Mouse (Mus musculus) heart, adult 2 months (tissue): ENCODE data around the gene Mfsd7a. TPM values are rescaled to one million over a fixed set of nuclear protein-coding genes. Genes with fewer than 3 reads are reported as not detected.

Source experiments
- DNase-seq, 2 experiments: peaks; one replicate each; pipeline ENCODE4 v3.0.0; 2021
- H3K27ac ChIP-seq: fragments of 200-600 bp; 2 replicates; pipeline ENCODE4 v1.8.1; 2022
- H3K27me3 ChIP-seq: fragments of 200-500 bp; 2 replicates; pipeline ENCODE4 v1.6.1; 2012; ENCODE audit warnings: mild to moderate bottlenecking, low read length, inconsistent platforms, mixed read lengths; ENCODE audit not compliant: control insufficient read depth, insufficient read depth
- H3K36me3 ChIP-seq: fragments of 200-500 bp; 2 replicates; pipeline ENCODE4 v1.6.1; 2012; ENCODE audit warnings: low read length, inconsistent platforms; ENCODE audit not compliant: control insufficient read depth, insufficient read depth
- H3K4me1 ChIP-seq: fragments of 200-500 bp; 2 replicates; pipeline ENCODE4 v1.6.1; 2011; ENCODE audit warnings: low read length; ENCODE audit not compliant: control insufficient read depth, insufficient read depth
- H3K4me3 ChIP-seq: fragments of 200-600 bp; 2 replicates; pipeline ENCODE4 v1.8.1; 2022
- H3K79me2 ChIP-seq: fragments of 200-500 bp; replicated peaks from 2 replicates; pipeline ENCODE4 v1.6.1; 2012; ENCODE audit warnings: mild to moderate bottlenecking, inconsistent platforms, low read length, moderate library complexity, mixed read lengths; ENCODE audit not compliant: control insufficient read depth, insufficient read depth
- H3K9ac ChIP-seq: fragments of 200-500 bp; 2 replicates; pipeline ENCODE4 v1.6.1; 2012; ENCODE audit warnings: low read depth, mild to moderate bottlenecking, control low read depth, inconsistent platforms, low read length, mixed read lengths
- CTCF ChIP-seq: fragments of 200-600 bp; IDR thresholded peaks from 2 replicates; pipeline ENCODE4 v1.8.1; 2022; ENCODE audit warnings: antibody characterized with exemption, mild to moderate bottlenecking, moderate library complexity
- EP300 ChIP-seq: fragments of 200-500 bp; IDR thresholded peaks from 2 replicates; pipeline ENCODE4 v1.6.1; 2011; ENCODE audit warnings: low read depth, low read length, control low read depth; ENCODE audit not compliant: insufficient read depth
- POLR2A ChIP-seq: fragments of 200-500 bp; IDR thresholded peaks from 2 replicates; pipeline ENCODE4 v1.6.1; 2011; ENCODE audit warnings: mild to moderate bottlenecking, low read depth, low read length, control low read depth; ENCODE audit not compliant: insufficient read depth
- WGBS: fragments of 180-500 bp; shearing (Covaris S2); methylation state at CpG from one replicate; pipeline ENCODE4 v1.1.7; 2018; 5-methylcytosine and 5-hydroxymethylcytosine counted together
- intact Hi-C: fragments of 180-260 bp; cut with DNase I; formaldehyde crosslinking; loops from one replicate; pipeline ENCODE4 v1.15.1; 2025
- polyA plus RNA-seq: library from polyadenylated mRNA; depleted of rRNA; stranded (reverse); fragments of >200 nt; gene quantifications from 2 replicates; pipeline ENCODE4 v1.2.3, GENCODE M21; 2012; rRNA removed
- total RNA-seq, 2 experiments: library from RNA; stranded (reverse); gene quantifications; 2 replicates each; pipeline ENCODE4 v1.2.3; 2021

Mfsd7a gene
- total and polyA plus RNA-seq, 3 experiments, result 1.1 to 5.3 (median 1.7) TPM

- H3K27ac ChIP-seq, result no peak overlapping the region
- no peaks in the 10 kb centered on the region for H3K36me3 ChIP-seq
- WGBS, result 89% methylated on average over 2 of the region's 2 CpGs
- H3K79me2 ChIP-seq, result no peaks in the 10 kb centered on the region
- TF ChIP-seq CTCF, result no peak
- TF ChIP-seq EP300, result no peak
- no peak for TF ChIP-seq POLR2A
- intact Hi-C loops, result no loop called here
- no peaks in the 10 kb centered on the region for H3K4me1 ChIP-seq
- H3K4me3 ChIP-seq, result no peak overlapping the region
- DNase-seq, result no peak
- no peak overlapping the region for H3K9ac ChIP-seq
- no peaks in the 10 kb centered on the region for H3K27me3 ChIP-seq
Measured at GRCm38 (mm10) chr5:108423427-108423826, 25.3 kb downstream of the Mfsd7a start.

GRCm38 (mm10) chr5:108422741-108423140 is 25.9 kb downstream of the Mfsd7a start:
- Histone ChIP-seq H3K36me3 (no peaks in the 10 kb centered on the region), H3K27me3 (no peaks in the 10 kb centered on the region), H3K9ac (no peak overlapping the region), H3K79me2 (no peaks in the 10 kb centered on the region), H3K4me1 (no peaks in the 10 kb centered on the region), H3K4me3 (no peak overlapping the region), H3K27ac (no peak overlapping the region)
- intact Hi-C loops, result no loop called here
- TF ChIP-seq CTCF (no peak), EP300 (no peak), POLR2A (no peak)
- DNase-seq, result no peak
- WGBS, result 75% methylated on average over 3 of the region's 3 CpGs

- Histone ChIP-seq H3K36me3 (no peaks in the 10 kb centered on the region), H3K27me3 (no peaks in the 10 kb centered on the region), H3K4me1 (no peaks in the 10 kb centered on the region), H3K79me2 (no peaks in the 10 kb centered on the region), H3K4me3 (no peak overlapping the region), H3K27ac (no peak overlapping the region), H3K9ac (no peak overlapping the region)
- DNase-seq, result no peak
- TF ChIP-seq CTCF (no peak), POLR2A (no peak), EP300 (no peak)
- 66% methylated on average over 2 of the region's 2 CpGs for WGBS
- intact Hi-C loops, result no loop called here
Measured at GRCm38 (mm10) chr5:108414711-108415110, 34.0 kb downstream of the Mfsd7a start.

- Histone ChIP-seq H3K4me3 (no peak overlapping the region), H3K4me1 (no peaks in the 10 kb centered on the region), H3K27ac (no peak overlapping the region), H3K36me3 (no peaks in the 10 kb centered on the region), H3K27me3 (no peaks in the 10 kb centered on the region; the same call in 1 of the 2 replicates), H3K9ac (no peak overlapping the region), H3K79me2 (no peaks in the 10 kb centered on the region)
- no peak for DNase-seq
- 61% methylated on average over 2 of the region's 2 CpGs for WGBS
- TF ChIP-seq POLR2A (no peak), CTCF (no peak), EP300 (no peak)
- intact Hi-C loops, result no loop called here
Measured at GRCm38 (mm10) chr5:108406977-108407376, 41.7 kb downstream of the Mfsd7a start.

GRCm38 (mm10) chr5:108405460-108405859 is 43.2 kb downstream of the Mfsd7a start:
- no peak for TF ChIP-seq EP300
- no peak for TF ChIP-seq CTCF
- TF ChIP-seq POLR2A, result no peak
- no peak overlapping the region for H3K9ac ChIP-seq
- no peaks in the 10 kb centered on the region; the same call in 1 of the 2 replicates for H3K27me3 ChIP-seq
- no peak for DNase-seq
- H3K79me2 ChIP-seq, result no peaks in the 10 kb centered on the region
- no peak overlapping the region for H3K4me3 ChIP-seq
- H3K36me3 ChIP-seq, result no peaks in the 10 kb centered on the region
- intact Hi-C loops, result no loop called here
- H3K27ac ChIP-seq, result no peak overlapping the region
- 36% methylated on average over 1 of the region's 1 CpGs for WGBS
- no peaks in the 10 kb centered on the region for H3K4me1 ChIP-seq

GRCm38 (mm10) chr5:108403453-108403852 is 45.2 kb downstream of the Mfsd7a start:
- no peak overlapping the region for H3K27ac ChIP-seq
- DNase-seq, result no peak
- no peak for TF ChIP-seq CTCF
- TF ChIP-seq EP300, result no peak
- no peak for TF ChIP-seq POLR2A
- WGBS, result 57% methylated on average over 4 of the region's 4 CpGs
- H3K79me2 ChIP-seq, result no peaks in the 10 kb centered on the region
- no peak overlapping the region for H3K9ac ChIP-seq
- H3K4me3 ChIP-seq, result no peak overlapping the region
- H3K36me3 ChIP-seq, result no peaks in the 10 kb centered on the region
- intact Hi-C loops, result no loop called here
- no peaks in the 10 kb centered on the region; the same call in 1 of the 2 replicates for H3K27me3 ChIP-seq
- no peaks in the 10 kb centered on the region for H3K4me1 ChIP-seq

Other genes with a start within 250 kb of the Mfsd7a start
- gene Dr1, start 180.0 kb downstream of the Mfsd7a start, total RNA-seq, result 10 to 100 TPM; 19.9 to 20.3 TPM
- 9.0 and 13.1 TPM in 2 replicates for gene Dr1, start 180.0 kb downstream of the Mfsd7a start, polyA plus RNA-seq
- gene Pigg, start 136.3 kb downstream of the Mfsd7a start, total RNA-seq, result 10 to 100 TPM; 10.0 to 10.4 TPM
- 5.9 and 11.3 TPM in 2 replicates for gene Pigg, start 136.3 kb downstream of the Mfsd7a start, polyA plus RNA-seq
- gene Gm42517, start 81.0 kb downstream of the Mfsd7a start, total RNA-seq, result 1 to 10 TPM; 1.3 to 2.0 TPM
- 0.67 and 1.0 TPM in 2 replicates for gene Gm42517, start 81.0 kb downstream of the Mfsd7a start, polyA plus RNA-seq
- not detected for gene Pde6b, start 60.5 kb downstream of the Mfsd7a start, total RNA-seq
- not detected in 2 replicates for gene Pde6b, start 60.5 kb downstream of the Mfsd7a start, polyA plus RNA-seq
- 1,000 to 10,000 TPM in 1 of 2 experiments, 100 to 1,000 TPM in 1; 914 to 1,090 TPM for gene Atp5k, start 14.4 kb downstream of the Mfsd7a start, total RNA-seq
- gene Atp5k, start 14.4 kb downstream of the Mfsd7a start, polyA plus RNA-seq, result 320 TPM in 2 replicates
- 10 to 100 TPM; 31.2 to 32.7 TPM for gene Pcgf3, start 12.3 kb upstream of the Mfsd7a start, total RNA-seq
- 7.5 and 14.8 TPM in 2 replicates for gene Pcgf3, start 12.3 kb upstream of the Mfsd7a start, polyA plus RNA-seq
- gene Cplx1, start 101.1 kb upstream of the Mfsd7a start, total RNA-seq, result under 1 TPM in 1 of 2 experiments, not detected in 1; 0.36 TPM
- 0.45 and 0.88 TPM in 2 replicates for gene Cplx1, start 101.1 kb upstream of the Mfsd7a start, polyA plus RNA-seq
- gene Gak, start 180.9 kb upstream of the Mfsd7a start, total RNA-seq, result 10 to 100 TPM; 19.6 to 20.4 TPM
- gene Gak, start 180.9 kb upstream of the Mfsd7a start, polyA plus RNA-seq, result 23.3 and 28.3 TPM in 2 replicates
- 1 to 10 TPM; 8.3 to 9.6 TPM for gene Tmem175, start 180.9 kb upstream of the Mfsd7a start, total RNA-seq
- 26.1 and 36.0 TPM in 2 replicates for gene Tmem175, start 180.9 kb upstream of the Mfsd7a start, polyA plus RNA-seq
- gene Idua, start 211.4 kb upstream of the Mfsd7a start, total RNA-seq, result 10 to 100 TPM; 21.7 to 23.2 TPM
- gene Idua, start 211.4 kb upstream of the Mfsd7a start, polyA plus RNA-seq, result 30.4 and 33.3 TPM in 2 replicates
- 1 to 10 TPM; 5.0 to 6.6 TPM for gene Dgkq, start 220.8 kb upstream of the Mfsd7a start, total RNA-seq
- 9.2 and 15.6 TPM in 2 replicates for gene Dgkq, start 220.8 kb upstream of the Mfsd7a start, polyA plus RNA-seq
- gene Slc26a1, start 226.7 kb upstream of the Mfsd7a start, total RNA-seq, result not detected
- gene Slc26a1, start 226.7 kb upstream of the Mfsd7a start, polyA plus RNA-seq, result 0.06 and 0.12 TPM in 2 replicates
- gene Fgfrl1, start 243.5 kb upstream of the Mfsd7a start, total RNA-seq, result 10 to 100 TPM; 17.6 to 21.6 TPM
- gene Fgfrl1, start 243.5 kb upstream of the Mfsd7a start, polyA plus RNA-seq, result 33.5 and 36.5 TPM in 2 replicates